Mouse (Mus musculus): ENCODE data around the gene Glb1l. TPM values are rescaled to one million over a fixed set of nuclear protein-coding genes. Genes with fewer than 3 reads are reported as not detected.

Glb1l gene
- polyA plus RNA-seq, 1 experiment from 2014 or later, result 25.4 TPM

- WGBS, result 62% methylated on average over 9 of the region's 9 CpGs
- Histone ChIP-seq H3K4me2 (ENCODE audit: low read length) (no peak overlapping the region), H3K36me3 (ENCODE audit: control insufficient read depth, insufficient read depth, low read length) (peaks cover 3% of the 10 kb centered on the region; the same call in 1 of the 2 replicates), H3K9me3 (replicated peaks; ENCODE audit: control insufficient read depth, low read length, poor library complexity, severe bottlenecking) (no peaks in the 10 kb centered on the region), H3K27ac (ENCODE audit: low read length) (no peak overlapping the region), H3K4me1 (ENCODE audit: control insufficient read depth, insufficient read depth, low read length) (peaks cover 2% of the 10 kb centered on the region; the same call in 1 of the 2 replicates), H3K4me3 (ENCODE audit: low read depth, low read length) (no peak overlapping the region), H3K27me3 (ENCODE audit: control insufficient read depth, insufficient read depth, low read depth, low read length) (no peaks in the 10 kb centered on the region), H3K9ac (ENCODE audit: low read depth, low read length) (no peak overlapping the region; the same call in 1 of the 2 replicates)
- ATAC-seq, result no peak
Observed at GRCm38 (mm10) chr1:75248041-75248772, 37.6 kb upstream of the Glb1l start.

DNA sequence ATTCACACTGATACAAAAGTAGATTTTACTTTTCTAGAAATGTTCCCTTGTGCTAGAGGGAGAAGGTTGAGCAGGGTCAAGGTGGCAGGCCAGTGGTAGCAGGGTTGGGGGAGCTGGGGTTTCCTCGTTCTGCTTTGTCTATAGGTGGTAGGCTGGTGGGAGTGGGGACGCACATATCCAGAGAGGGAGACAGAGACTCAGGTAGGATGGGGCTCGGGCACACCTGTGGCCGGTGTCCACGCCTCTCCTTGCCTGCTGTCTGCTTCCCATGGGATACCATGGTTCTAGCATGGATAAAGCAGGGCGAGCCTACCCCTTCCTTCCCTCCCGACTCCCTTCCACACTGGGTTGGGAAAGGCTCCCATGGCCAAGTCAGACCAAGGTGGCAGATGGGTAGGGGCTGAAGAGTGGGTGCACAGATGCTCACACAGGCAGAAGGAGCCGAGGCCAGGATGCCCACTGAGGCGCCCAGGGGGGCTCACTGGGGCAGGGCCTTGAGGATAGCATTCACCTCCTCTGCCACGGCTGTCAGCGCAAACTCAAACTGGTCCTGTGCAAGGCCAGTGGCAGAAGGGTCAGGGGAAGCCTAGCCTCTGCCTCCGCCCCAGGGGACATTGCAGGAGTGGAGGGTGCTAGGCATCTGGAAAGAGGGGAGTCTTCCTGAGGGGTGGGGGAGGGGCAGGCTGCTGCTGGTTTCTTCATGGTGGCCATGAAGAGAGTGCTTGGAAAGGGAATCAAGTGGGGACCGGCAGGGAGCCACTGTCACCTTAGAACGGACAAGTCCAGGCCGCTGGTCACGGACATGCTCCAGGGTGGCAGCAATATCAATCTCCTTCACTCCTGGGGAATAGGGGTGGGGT is 36.7 kb upstream of the Glb1l start:
- H3K4me1 ChIP-seq (ENCODE audit: control insufficient read depth, insufficient read depth, low read length), result peaks cover 2% of the 10 kb centered on the region; the same call in 1 of the 2 replicates
- WGBS, result 85% methylated on average over 16 of the region's 16 CpGs
- H3K4me3 ChIP-seq (ENCODE audit: low read depth, low read length), result no peak overlapping the region
- no peak overlapping the region for H3K27ac ChIP-seq (ENCODE audit: low read length)
- H3K4me2 ChIP-seq (ENCODE audit: low read length), result no peak overlapping the region
- ATAC-seq, result no peak
- no peaks in the 10 kb centered on the region for H3K9me3 ChIP-seq (replicated peaks; ENCODE audit: control insufficient read depth, low read length, poor library complexity, severe bottlenecking)
- H3K36me3 ChIP-seq (ENCODE audit: control insufficient read depth, insufficient read depth, low read length), result peaks cover 7% of the 10 kb centered on the region; the same call in 1 of the 2 replicates
- H3K27me3 ChIP-seq (ENCODE audit: control insufficient read depth, insufficient read depth, low read depth, low read length), result no peaks in the 10 kb centered on the region
- no peak overlapping the region; the same call in 1 of the 2 replicates for H3K9ac ChIP-seq (ENCODE audit: low read depth, low read length)

- Histone ChIP-seq H3K27me3 (ENCODE audit: control insufficient read depth, insufficient read depth, low read depth, low read length) (no peaks in the 10 kb centered on the region), H3K4me1 (ENCODE audit: control insufficient read depth, insufficient read depth, low read length) (no peaks in the 10 kb centered on the region), H3K4me2 (ENCODE audit: low read length) (no peak overlapping the region), H3K9ac (ENCODE audit: low read depth, low read length) (no peak overlapping the region), H3K36me3 (ENCODE audit: control insufficient read depth, insufficient read depth, low read length) (peaks cover 7% of the 10 kb centered on the region; the same call in 1 of the 2 replicates), H3K27ac (ENCODE audit: low read length) (no peak overlapping the region), H3K9me3 (replicated peaks; ENCODE audit: control insufficient read depth, low read length, poor library complexity, severe bottlenecking) (no peaks in the 10 kb centered on the region), H3K4me3 (ENCODE audit: low read depth, low read length) (no peak overlapping the region)
- ATAC-seq, result peak; percentile 71
- WGBS, result 13% methylated on average over 4 of the region's 4 CpGs
Observed at GRCm38 (mm10) chr1:75244836-75245235, 34.2 kb upstream of the Glb1l start.

- no peaks in the 10 kb centered on the region for H3K4me1 ChIP-seq (ENCODE audit: control insufficient read depth, insufficient read depth, low read length)
- no peaks in the 10 kb centered on the region for H3K27me3 ChIP-seq (ENCODE audit: control insufficient read depth, insufficient read depth, low read depth, low read length)
- no peak overlapping the region for H3K9ac ChIP-seq (ENCODE audit: low read depth, low read length)
- peak; percentile 40 for ATAC-seq
- no peak overlapping the region for H3K27ac ChIP-seq (ENCODE audit: low read length)
- H3K4me2 ChIP-seq (ENCODE audit: low read length), result no peak overlapping the region
- H3K9me3 ChIP-seq (replicated peaks; ENCODE audit: control insufficient read depth, low read length, poor library complexity, severe bottlenecking), result no peaks in the 10 kb centered on the region
- no peak overlapping the region for H3K4me3 ChIP-seq (ENCODE audit: low read depth, low read length)
- H3K36me3 ChIP-seq (ENCODE audit: control insufficient read depth, insufficient read depth, low read length), result peaks cover 7% of the 10 kb centered on the region; the same call in 1 of the 2 replicates
- WGBS, result 89% methylated on average over 12 of the region's 12 CpGs
Observed at GRCm38 (mm10) chr1:75244175-75244826, 33.7 kb upstream of the Glb1l start.

GRCm38 (mm10) chr1:75243411-75243810 is 32.8 kb upstream of the Glb1l start:
- H3K4me2 ChIP-seq (ENCODE audit: low read length), result no peak overlapping the region
- no peak overlapping the region for H3K27ac ChIP-seq (ENCODE audit: low read length)
- H3K36me3 ChIP-seq (ENCODE audit: control insufficient read depth, insufficient read depth, low read length), result peaks cover 7% of the 10 kb centered on the region; the same call in 1 of the 2 replicates
- no peaks in the 10 kb centered on the region for H3K27me3 ChIP-seq (ENCODE audit: control insufficient read depth, insufficient read depth, low read depth, low read length)
- WGBS, result 89% methylated on average over 14 of the region's 14 CpGs
- no peak for ATAC-seq
- H3K4me1 ChIP-seq (ENCODE audit: control insufficient read depth, insufficient read depth, low read length), result no peaks in the 10 kb centered on the region
- H3K9ac ChIP-seq (ENCODE audit: low read depth, low read length), result no peak overlapping the region
- no peak overlapping the region for H3K4me3 ChIP-seq (ENCODE audit: low read depth, low read length)
- H3K9me3 ChIP-seq (replicated peaks; ENCODE audit: control insufficient read depth, low read length, poor library complexity, severe bottlenecking), result no peaks in the 10 kb centered on the region

GRCm38 (mm10) chr1:75239591-75239990 is 29.0 kb upstream of the Glb1l start:
- H3K36me3 ChIP-seq (ENCODE audit: control insufficient read depth, insufficient read depth, low read length), result peaks cover 7% of the 10 kb centered on the region; the same call in 1 of the 2 replicates
- H3K27ac ChIP-seq (ENCODE audit: low read length), result no peak overlapping the region
- peaks cover 8% of the 10 kb centered on the region for H3K4me1 ChIP-seq (ENCODE audit: control insufficient read depth, insufficient read depth, low read length)
- H3K4me2 ChIP-seq (ENCODE audit: low read length), result no peak overlapping the region
- no peak overlapping the region for H3K4me3 ChIP-seq (ENCODE audit: low read depth, low read length)
- H3K27me3 ChIP-seq (ENCODE audit: control insufficient read depth, insufficient read depth, low read depth, low read length), result no peaks in the 10 kb centered on the region
- H3K9ac ChIP-seq (ENCODE audit: low read depth, low read length), result no peak overlapping the region
- WGBS, result 86% methylated on average over 10 of the region's 10 CpGs
- no peaks in the 10 kb centered on the region for H3K9me3 ChIP-seq (replicated peaks; ENCODE audit: control insufficient read depth, low read length, poor library complexity, severe bottlenecking)
- ATAC-seq, result no peak

GRCm38 (mm10) chr1:75236117-75237050 is 25.8 kb upstream of the Glb1l start, which contains the start of gene Dnajb2:
Dnajb2 (plus strand) TSS chr1:75236406.
- peaks cover 8% of the 10 kb centered on the region for H3K4me1 ChIP-seq (ENCODE audit: control insufficient read depth, insufficient read depth, low read length)
- no peaks in the 10 kb centered on the region for H3K9me3 ChIP-seq (replicated peaks; ENCODE audit: control insufficient read depth, low read length, poor library complexity, severe bottlenecking)
- under 1% methylated on average over 63 of the region's 64 CpGs for WGBS

GRCm38 (mm10) chr1:75234606-75235005 is 24.0 kb upstream of the Glb1l start:
- WGBS, result 2% methylated on average over 8 of the region's 8 CpGs
- H3K9me3 ChIP-seq (replicated peaks; ENCODE audit: control insufficient read depth, low read length, poor library complexity, severe bottlenecking), result no peaks in the 10 kb centered on the region
- peak; percentile 58; the same call in 1 of the 2 replicates for ATAC-seq
- H3K4me1 ChIP-seq (ENCODE audit: control insufficient read depth, insufficient read depth, low read length), result peaks cover 8% of the 10 kb centered on the region
- H3K4me2 ChIP-seq (ENCODE audit: low read length), result no peak overlapping the region
- peak overlapping the region; percentile 40; the same call in 1 of the 2 replicates for H3K9ac ChIP-seq (ENCODE audit: low read depth, low read length)
- H3K27ac ChIP-seq (ENCODE audit: low read length), result no peak overlapping the region
- H3K4me3 ChIP-seq (ENCODE audit: low read depth, low read length), result no peak overlapping the region
- H3K36me3 ChIP-seq (ENCODE audit: control insufficient read depth, insufficient read depth, low read length), result no peaks in the 10 kb centered on the region
- no peaks in the 10 kb centered on the region for H3K27me3 ChIP-seq (ENCODE audit: control insufficient read depth, insufficient read depth, low read depth, low read length)

More at GRCm38 (mm10) chr1:75236117-75237050, 25.8 kb upstream of the Glb1l start, which contains the start of gene Dnajb2:
- ATAC-seq, result peak; percentile 88
- Histone ChIP-seq H3K9ac (ENCODE audit: low read depth, low read length) (peak within 1 kb of the TSS; percentile 93), H3K4me3 (ENCODE audit: low read depth, low read length) (peak within 1 kb of the TSS; percentile 72), H3K36me3 (ENCODE audit: control insufficient read depth, insufficient read depth, low read length) (no peaks in the 10 kb centered on the region), H3K27me3 (ENCODE audit: control insufficient read depth, insufficient read depth, low read depth, low read length) (no peaks in the 10 kb centered on the region), H3K4me2 (ENCODE audit: low read length) (peak within 1 kb of the TSS; percentile 65), H3K27ac (ENCODE audit: low read length) (peak within 1 kb of the TSS; percentile 90)

All from midbrain, embryonic 16.5 days (tissue).